Mouse (Mus musculus): Measurements from ENCODE around the gene Gm17631. TPM values are rescaled to one million over a fixed set of nuclear protein-coding genes. Genes with fewer than 3 reads are reported as not detected.

Gene Gm17631
- total RNA-seq (2023): not detected in 2 replicates

DNA sequence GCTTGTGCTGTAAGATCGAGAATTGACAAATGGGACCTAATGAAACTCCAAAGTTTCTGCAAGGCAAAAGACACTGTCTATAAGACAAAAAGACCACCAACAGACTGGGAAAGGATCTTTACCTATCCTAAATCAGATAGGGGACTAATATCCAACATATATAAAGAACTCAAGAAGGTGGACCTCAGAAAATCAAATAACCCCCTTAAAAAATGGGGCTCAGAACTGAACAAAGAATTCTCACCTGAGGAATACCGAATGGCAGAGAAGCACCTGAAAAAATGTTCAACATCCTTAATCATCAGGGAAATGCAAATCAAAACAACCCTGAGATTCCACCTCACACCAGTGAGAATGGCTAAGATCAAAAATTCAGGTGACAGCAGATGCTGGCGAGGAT, at the start of gene Gm17631:
Gm17631 (plus strand) TSS at position 301 of the 400 bp plus-strand sequence.

GRCm38 (mm10) chr6:129876549-129876948, 14.1 kb downstream of the Gm17631 start, which contains the start of gene Klra17:
Gene Klra17, minus strand, starts transcription at chr6:129876672.

Other genes with a start within 250 kb of the Gm17631 start
- gene Klrk1, start 238.8 kb upstream of the Gm17631 start, total RNA-seq (2023): 0.36 and 0.57 TPM in 2 replicates
- gene Klrc3, start 219.3 kb upstream of the Gm17631 start, total RNA-seq (2023): not detected in 2 replicates
- not detected in 2 replicates for gene Klrc2, start 202.0 kb upstream of the Gm17631 start, total RNA-seq (2023)
- gene Klrc1, start 183.7 kb upstream of the Gm17631 start, total RNA-seq (2023): not detected in 2 replicates
- not detected in 2 replicates for gene Klri1, start 145.5 kb upstream of the Gm17631 start, total RNA-seq (2023)
- not detected in 2 replicates for gene Klri2, start 122.2 kb upstream of the Gm17631 start, total RNA-seq (2023)
- not detected in 2 replicates for gene Gm156, start 78.4 kb upstream of the Gm17631 start, total RNA-seq (2023)
- gene Klra17, start 14.0 kb downstream of the Gm17631 start, total RNA-seq (2023): 74.9 and 80.8 TPM in 2 replicates
- not detected in 2 replicates for gene Klra5, start 55.0 kb downstream of the Gm17631 start, total RNA-seq (2023)
- not detected in 2 replicates for gene Klra6, start 164.3 kb downstream of the Gm17631 start, total RNA-seq (2023)
- gene Klra4, start 204.6 kb downstream of the Gm17631 start, total RNA-seq (2023): not detected in 2 replicates

All from neutrophil, adult 65 days (primary cell).